Mouse (Mus musculus) heart, postnatal 4 days (tissue): ENCODE data around the gene Cdkl2. TPM values are rescaled to one million over a fixed set of nuclear protein-coding genes. Genes with fewer than 3 reads are reported as not detected.

Experiments
- DNase-seq: peaks from one replicate; pipeline ENCODE4 v3.0.0; 2021
- total RNA-seq, 2 experiments: library from RNA; stranded (reverse); gene quantifications; 2 replicates each; pipeline ENCODE4 v1.2.3; 2021

Gene Cdkl2
- total RNA-seq, 2 experiments from 2014 or later, result 2.2 to 2.4 TPM

GRCm38 (mm10) chr5:91991191-91991937 lies 52.3 kb downstream of the Cdkl2 start:
- DNase-seq, result no peak

DNA sequence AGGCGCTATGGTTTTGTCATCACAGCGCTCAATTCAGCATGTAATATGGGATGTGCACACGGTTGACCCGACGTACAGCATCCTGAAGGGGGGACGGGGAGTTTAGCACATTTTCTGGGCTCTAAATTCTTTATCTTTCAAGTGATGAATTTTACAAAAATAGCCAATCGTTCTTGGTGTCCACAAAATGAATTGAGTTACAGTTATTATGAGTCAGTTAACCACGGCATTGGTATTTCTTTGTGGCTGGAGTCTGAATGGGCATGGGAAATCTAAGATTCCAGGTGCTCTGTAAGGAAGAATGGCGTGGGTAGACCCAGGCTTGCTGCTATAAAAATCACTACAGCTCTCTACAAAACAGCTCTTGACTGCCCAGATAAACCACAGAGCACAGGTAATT lies 54.4 kb downstream of the Cdkl2 start:
- no peak for DNase-seq

DNA sequence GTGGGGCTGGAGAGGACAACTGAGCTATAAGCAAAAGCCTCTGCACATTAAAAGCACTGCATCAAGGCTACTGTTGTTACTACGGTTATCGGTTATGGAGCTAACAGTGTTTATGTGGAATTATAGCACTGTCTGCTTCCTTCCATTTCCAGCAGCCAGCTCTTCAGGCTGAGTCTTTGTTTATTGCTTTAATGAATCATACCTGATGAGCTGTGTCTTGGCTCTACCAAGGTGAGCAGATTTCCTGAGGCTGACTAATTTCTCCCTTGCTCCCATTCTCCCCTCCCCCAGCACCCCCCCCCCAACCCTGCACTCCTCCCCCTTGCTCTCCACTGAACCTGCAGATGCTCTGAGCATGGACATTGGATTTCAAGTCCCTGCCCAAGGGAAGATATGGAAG lies 55.9 kb downstream of the Cdkl2 start:
- no peak for DNase-seq

GRCm38 (mm10) chr5:91987236-91987635 lies 56.4 kb downstream of the Cdkl2 start, which contains the start of gene Odaph:
Odaph (plus strand) TSS chr5:91987475.
- no peak for DNase-seq

DNA sequence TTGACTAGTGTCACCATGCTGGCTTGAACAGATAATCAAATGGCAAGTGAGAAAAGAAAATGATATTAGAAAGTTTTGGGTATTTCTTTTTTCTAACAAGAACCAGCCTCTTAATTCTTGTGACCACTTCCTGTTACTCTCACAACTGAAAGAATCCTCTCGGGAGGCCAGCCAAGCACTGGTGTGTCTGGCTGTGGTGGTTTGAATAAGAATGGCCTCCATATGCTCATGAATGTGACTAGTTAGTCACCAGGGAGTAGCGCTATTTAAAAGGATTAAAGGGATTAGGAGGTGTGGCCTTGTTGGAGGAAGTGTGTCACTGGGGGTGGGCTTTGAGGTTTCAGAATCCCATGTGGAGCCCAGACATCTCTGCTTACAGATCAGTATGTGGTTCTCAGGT lies 58.0 kb downstream of the Cdkl2 start:
- no peak for DNase-seq

DNA sequence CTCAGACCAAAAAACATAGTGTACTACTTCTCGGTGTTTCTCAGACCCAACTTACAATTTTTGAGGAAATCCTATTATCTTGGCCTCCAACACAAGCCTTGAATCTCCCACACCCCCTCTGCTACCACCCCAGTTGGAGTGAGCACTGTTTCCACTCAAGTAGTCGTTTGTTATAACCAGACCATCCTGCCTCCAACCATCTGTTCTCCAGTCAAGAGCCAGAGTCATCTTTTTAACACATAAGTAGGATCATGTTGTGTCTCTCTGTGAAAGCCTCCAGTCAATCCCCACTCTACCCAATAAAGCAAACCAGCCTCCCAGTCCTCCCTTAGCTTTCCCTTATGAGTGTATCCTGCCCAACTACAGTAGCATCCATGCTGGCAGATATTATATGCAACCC lies 60.2 kb downstream of the Cdkl2 start:
- DNase-seq, result no peak

DNA sequence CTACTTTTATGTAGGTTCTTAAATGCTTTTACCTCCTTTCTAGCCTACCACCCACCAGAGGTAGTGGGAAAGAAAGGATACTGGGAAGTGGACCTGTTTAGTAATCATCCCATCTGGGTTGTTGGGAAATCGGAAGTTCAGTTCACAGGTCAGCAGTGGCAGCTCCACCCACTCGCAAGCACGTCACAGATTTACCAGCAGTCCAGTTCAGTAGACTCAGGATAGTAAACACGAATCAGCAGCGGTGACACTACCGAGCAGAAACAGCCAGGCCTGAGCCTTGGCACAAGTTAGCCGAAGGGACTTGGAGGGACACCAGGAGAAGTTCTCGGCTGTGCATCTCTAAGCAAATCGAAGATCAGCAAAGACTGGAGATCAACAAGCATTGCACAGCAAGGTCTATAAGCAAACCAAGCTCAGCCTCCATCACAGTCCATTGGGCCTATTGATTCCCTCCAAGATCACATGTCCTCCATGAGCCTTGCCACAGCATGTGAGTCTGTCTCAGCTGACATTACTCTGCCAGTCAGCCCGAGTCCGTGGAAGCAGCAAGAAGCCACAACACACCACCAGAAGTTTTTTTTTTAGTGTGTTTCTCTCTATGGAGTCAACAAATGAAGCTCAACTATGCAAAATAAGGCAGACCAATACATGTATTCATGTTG lies 62.4 kb downstream of the Cdkl2 start:
- no peak for DNase-seq

- no peak for DNase-seq
These were observed 66.3 kb downstream of the Cdkl2 start for GRCm38 (mm10) chr5:91977397-91977770.

DNA sequence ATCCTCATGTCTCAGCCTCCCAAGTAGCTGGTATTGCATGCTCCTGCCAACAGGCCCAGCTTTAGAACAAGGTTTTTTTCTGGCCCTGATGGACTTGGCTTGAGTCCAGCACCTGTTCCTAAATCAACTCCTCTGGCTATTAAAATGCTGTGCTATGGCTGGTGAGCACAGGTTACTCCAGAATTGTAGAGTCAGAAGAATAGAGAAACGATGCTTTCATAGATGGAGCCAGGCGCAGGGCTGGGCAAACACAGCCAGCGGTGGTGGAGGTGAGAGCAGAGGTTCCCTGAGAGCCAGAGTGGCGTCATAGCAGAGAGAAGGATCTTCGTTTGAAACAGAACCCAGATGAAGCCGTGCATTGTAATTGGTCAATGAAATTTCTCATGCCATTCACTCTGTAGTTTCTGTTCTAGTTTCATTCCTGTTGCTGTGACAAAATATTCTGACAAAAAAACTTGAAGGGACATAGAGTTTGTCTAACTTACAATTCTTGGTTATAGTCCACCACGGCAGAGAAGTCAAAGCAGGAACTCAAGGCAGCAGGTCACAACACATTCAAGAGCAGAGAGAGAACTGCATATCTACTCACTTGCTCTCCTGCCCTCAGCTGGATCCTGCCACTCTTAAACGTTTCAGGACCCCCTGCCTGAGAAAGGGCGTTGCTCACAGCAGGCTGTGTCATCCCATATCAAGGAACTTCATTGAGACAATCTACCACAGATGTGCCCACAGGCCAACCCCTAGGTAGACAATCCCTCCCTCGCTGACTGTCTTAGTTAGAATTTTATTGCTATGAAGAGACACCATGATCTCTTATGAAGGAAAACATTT lies 66.9 kb downstream of the Cdkl2 start:
- DNase-seq, result no peak

GRCm38 (mm10) chr5:91975758-91976157 lies 67.9 kb downstream of the Cdkl2 start:
- no peak for DNase-seq

- DNase-seq, result no peak
These were observed 69.7 kb downstream of the Cdkl2 start for GRCm38 (mm10) chr5:91974002-91974401.

DNA sequence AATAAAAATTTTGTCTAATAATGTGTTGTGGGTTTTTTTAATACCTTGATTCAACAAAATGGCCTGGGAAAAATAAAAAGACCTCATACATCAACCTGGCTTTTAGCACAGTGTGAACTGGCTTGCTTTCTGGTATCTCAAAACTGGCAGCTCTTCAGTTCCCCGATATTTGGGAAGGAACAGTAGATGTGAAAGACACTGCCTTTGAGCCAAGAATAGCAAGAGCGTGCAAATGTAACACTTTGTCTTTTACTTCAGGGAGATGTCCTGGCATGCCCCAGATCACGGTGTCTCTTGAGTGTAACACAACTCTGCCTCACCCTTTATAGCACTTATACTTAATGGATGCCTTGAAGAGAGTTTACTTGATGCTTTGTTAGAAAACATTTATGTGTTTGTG lies 71.6 kb downstream of the Cdkl2 start:
- no peak for DNase-seq

DNA sequence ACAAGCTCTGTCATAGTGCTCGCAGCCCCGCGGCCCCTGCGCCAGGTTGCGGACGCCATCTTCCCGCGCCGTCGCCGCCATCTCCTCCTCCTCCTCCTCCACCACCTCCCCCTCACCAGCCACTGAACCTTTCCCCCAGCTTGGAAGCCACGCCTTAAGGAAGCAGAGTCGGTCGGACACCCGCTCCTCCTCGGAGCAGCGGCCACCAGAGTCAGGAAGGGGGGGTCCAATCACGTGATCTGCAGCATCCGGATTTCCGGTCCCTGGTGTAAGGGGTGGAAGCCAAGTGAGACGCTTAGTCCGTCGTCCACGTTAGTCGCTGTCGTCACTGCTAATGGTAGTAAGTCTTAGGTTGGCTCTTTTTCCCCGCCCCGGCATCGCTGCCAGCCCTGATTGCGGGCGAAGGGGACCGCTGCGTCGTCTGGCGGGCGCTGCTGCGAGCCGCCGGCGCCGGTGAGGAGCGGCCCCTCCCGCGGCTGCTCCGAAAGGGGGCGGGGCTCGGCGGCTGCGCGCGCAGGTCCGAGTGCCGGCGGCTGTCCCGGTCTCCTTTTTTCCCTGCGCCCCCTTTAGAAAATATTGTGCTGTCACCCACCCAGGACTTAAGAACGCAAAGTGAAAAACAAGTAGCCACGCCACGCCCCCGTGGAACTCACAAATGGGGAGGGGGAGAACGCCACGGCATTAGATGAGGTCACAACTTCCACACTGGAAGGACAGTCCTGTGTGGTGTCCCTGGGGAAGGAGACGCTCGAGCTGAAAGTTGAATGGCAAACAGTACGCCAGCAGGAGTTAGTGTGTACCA lies 80.8 kb downstream of the Cdkl2 start, which contains the start of gene Rchy1:
Rchy1 (minus strand) TSS at position 430 of the 802 bp plus-strand sequence.
- peak; percentile 95 for DNase-seq

GRCm38 (mm10) chr5:91962259-91962638 lies 81.4 kb downstream of the Cdkl2 start:
- DNase-seq, result no peak

GRCm38 (mm10) chr5:91961370-91961769 lies 82.3 kb downstream of the Cdkl2 start:
- DNase-seq, result no peak

DNA sequence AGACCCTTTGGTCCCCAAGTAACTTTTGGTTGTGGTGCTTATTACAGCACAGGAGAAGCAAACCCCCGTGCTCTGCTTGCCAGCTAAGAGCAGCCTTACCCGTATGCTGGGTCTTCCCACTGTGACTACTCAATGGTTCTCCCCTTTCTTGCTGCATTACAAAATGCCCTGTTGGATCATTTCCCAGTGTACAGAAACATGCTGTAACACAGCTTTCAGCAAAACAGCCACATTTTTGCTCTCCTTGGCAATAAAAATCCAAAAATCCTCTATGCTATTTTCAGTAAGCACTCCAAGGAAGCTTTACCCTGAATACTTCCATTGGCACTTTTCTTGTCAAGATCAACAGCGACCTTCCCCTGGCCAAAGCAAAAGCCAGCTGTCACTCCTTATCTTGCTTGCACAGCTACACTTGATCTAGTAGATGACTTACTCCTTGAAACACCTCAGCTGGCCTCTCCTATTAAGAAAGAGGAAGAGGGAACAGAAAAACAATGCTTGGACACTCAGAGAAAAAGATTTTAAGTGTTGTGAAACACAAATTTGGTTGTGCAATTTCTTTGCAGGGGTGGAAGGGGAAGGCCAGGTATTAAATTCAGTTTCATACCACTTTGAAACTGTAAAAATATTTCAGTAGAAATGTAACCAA lies 83.0 kb downstream of the Cdkl2 start:
- peak; percentile 6 for DNase-seq

DNA sequence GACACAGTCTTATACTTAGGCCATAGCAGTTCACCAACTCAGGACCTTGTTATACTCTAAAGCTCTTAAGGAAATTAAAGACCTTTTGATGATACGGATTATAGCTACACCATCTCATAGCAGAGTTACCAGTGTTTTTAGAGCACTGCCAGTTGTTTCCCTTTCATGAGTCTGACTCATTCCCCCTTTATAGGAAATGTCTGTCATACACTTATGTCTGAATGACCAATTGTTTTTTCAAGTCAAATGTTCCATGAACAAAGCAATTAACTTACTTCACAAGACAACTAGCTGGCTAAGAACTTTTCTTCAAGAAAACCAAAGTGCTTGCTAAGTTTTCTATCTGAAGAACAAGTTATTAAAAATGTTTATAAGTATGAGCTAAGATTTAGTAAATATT lies 83.7 kb downstream of the Cdkl2 start:
- no peak for DNase-seq

DNA sequence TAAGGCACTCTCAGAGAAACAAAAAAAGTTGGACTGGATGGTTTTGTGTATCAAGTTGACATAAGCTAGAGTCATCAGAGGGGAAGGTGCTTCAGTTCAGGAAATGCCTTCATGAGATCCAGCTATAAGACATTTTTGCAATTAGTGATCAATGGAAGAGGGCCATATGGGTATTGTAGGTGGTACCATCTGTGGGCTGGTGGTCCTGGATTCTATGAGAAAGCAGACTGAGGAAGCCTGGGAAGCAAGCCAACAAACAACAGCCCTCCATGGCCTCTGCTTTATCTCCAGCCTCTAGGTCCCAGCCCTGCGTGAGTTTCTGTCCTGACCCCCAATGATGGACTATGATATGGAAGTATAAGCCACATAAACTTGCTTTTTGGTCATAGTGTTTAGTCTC lies 84.6 kb downstream of the Cdkl2 start:
- DNase-seq, result no peak

DNA sequence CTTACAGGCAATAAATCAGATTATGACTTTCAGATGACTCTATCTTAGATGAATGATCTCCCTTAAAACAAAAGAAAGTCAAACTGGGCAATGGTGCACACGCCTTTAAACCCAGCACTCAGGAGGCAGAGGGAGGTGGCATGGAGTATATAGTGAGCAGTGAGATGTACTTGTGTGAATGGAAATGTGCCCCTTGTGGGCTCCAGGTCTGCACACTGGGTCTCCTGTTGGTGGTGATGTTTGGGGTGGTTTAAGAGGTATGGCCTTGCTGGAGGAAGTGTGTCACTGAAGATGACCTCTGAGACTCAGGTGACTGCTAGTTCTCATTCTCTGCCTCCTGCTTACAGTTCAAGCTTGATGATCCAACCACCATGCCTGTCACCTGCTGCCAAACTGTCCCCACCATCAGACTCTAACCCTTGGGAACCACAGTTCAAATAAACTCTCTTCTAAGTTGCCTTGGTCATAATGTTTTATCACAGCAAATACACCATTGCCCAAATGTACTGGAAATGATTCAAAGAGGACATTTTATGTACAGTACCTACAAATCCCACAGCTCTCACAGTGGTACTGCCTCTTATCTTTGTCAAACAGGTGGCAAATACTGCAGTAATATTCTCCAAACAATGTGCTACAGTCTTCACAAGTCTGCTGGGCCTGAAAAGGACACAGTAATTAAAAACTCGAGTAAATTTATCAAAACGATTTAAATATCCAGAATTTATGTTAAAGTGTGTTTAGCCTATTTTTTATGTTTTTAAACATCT lies 86.5 kb downstream of the Cdkl2 start:
- no peak for DNase-seq
